Mouse (Mus musculus): ENCODE results near the gene Ranbp3l. TPM values are rescaled to one million over a fixed set of nuclear protein-coding genes. Genes with fewer than 3 reads are reported as not detected.
"Not testable (repeated sequence)": the region's sequence is repeated elsewhere in the genome, so short reads cannot be mapped to it uniquely, and the experiment has no call there.

Ranbp3l gene
- polyA plus RNA-seq, 1 experiment, result 10.5 TPM

DNA sequence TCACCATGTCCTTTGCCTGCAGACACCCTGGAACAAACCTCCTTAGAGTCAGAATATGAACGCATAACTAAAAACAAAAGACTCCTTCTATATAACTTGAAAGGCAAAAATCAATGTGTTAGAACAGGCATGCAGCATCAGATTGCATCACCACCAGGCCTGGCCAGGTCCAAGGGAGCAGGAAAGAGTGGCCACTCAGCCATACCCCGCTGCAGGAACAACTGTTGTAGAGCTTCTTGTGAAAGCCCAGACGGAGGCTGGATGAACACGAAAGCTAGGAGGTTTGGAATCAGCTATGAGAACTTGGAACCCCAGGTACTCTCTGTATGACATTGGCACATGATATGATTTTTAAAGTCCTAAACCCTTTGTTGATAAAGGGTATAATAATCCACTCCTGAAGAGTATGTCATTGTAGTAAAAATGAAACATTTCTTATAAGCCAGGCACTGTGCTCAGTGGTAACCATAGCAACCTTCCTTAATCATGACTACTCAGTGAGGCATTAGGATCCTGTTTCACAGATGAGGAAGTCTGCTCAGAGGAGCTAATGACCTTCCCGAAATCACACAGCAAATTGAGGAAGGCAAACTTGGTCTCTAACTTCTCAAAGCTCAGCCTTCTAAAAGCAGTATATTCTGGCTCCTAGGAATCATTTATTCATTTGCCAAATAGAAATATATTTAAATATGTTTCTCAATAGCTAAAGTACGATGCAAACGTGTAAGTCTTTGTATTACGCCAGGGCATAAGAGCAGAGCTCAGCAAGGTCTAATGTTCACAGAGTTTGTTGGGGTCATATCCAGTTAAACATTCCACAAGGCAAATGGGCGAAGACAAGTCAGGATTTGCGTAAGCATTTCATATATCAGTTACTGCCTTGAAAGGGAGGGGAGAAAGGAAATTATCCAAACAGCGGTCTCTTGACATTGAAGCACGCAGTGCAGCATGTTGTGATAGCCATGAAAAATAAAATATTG lies 24.4 kb downstream of the Ranbp3l start:
- Histone ChIP-seq H3K4me3 (ENCODE audit: insufficient read depth, low read length) (no peak overlapping the region), H3K4me1 (ENCODE audit: control insufficient read depth, insufficient read depth, low read length) (no peaks in the 10 kb centered on the region; the same call in 1 of the 2 replicates), H3K27ac (ENCODE audit: insufficient read depth, low read length) (no peak overlapping the region)
- TF ChIP-seq CTCF (IDR thresholded peaks at IDR 0.05; ENCODE audit: extremely low read depth, insufficient read depth, low read length), result no peak
- no peak for TF ChIP-seq POLR2A (IDR thresholded peaks at IDR 0.05; ENCODE audit: extremely low read depth, insufficient read depth, low read length)

DNA sequence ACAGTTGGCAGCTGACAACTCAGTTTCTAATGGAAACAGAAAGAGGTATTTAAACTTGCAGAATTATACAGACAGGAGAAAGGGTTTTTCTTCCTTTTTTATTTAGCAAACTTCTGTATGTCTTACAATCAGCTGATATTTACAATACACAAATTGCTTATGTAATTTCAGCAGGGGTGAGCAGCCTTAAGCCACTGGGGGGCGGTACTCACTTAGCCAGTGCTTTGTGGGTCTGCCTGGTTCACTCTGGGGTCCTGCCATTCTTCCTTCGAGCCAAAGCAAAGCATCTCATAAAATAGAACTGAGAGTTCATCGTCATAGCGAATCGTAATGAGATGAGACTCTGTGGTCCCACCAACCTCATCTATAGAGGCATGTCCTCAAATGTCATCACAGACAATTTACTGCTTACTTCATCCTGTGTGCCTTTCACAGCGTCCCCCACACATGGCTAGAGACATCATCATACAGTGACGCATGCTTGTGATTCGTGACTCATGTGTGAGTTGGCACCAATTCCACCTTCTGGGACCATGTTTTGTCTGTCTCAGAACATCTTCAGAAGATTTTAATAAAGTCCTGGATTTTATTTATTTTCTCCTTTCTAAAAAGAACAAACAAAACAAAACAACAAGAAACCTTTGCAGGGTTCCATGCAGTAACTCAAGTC lies 27.0 kb downstream of the Ranbp3l start:
- TF ChIP-seq CTCF (IDR thresholded peaks at IDR 0.05; ENCODE audit: extremely low read depth, insufficient read depth, low read length) (no peak), POLR2A (IDR thresholded peaks at IDR 0.05; ENCODE audit: extremely low read depth, insufficient read depth, low read length) (no peak)
- no peak overlapping the region for H3K27ac ChIP-seq (ENCODE audit: insufficient read depth, low read length)

GRCm38 (mm10) chr15:8995490-8995889 lies 27.7 kb downstream of the Ranbp3l start:
- TF ChIP-seq POLR2A (IDR thresholded peaks at IDR 0.05; ENCODE audit: extremely low read depth, insufficient read depth, low read length) (no peak), CTCF (IDR thresholded peaks at IDR 0.05; ENCODE audit: extremely low read depth, insufficient read depth, low read length) (no peak)
- Histone ChIP-seq H3K4me1 (ENCODE audit: control insufficient read depth, insufficient read depth, low read length) (no peaks in the 10 kb centered on the region; the same call in 1 of the 2 replicates), H3K4me3 (ENCODE audit: insufficient read depth, low read length) (no peak overlapping the region), H3K27ac (ENCODE audit: insufficient read depth, low read length) (no peak overlapping the region)

More for the DNA sequence above, 27.0 kb downstream of the Ranbp3l start:
- Histone ChIP-seq H3K4me1 (ENCODE audit: control insufficient read depth, insufficient read depth, low read length) (no peaks in the 10 kb centered on the region; the same call in 1 of the 2 replicates), H3K4me3 (ENCODE audit: insufficient read depth, low read length) (no peak overlapping the region)

- Histone ChIP-seq H3K4me3 (ENCODE audit: insufficient read depth, low read length) (no peak overlapping the region), H3K27ac (ENCODE audit: insufficient read depth, low read length) (no peak overlapping the region), H3K4me1 (ENCODE audit: control insufficient read depth, insufficient read depth, low read length) (peaks cover 2% of the 10 kb centered on the region; the same call in 1 of the 2 replicates)
- TF ChIP-seq CTCF (IDR thresholded peaks at IDR 0.05; ENCODE audit: extremely low read depth, insufficient read depth, low read length), result no peak
- no peak for TF ChIP-seq POLR2A (IDR thresholded peaks at IDR 0.05; ENCODE audit: extremely low read depth, insufficient read depth, low read length)
Observed at GRCm38 (mm10) chr15:9002762-9003161, 35.0 kb downstream of the Ranbp3l start.

- TF ChIP-seq CTCF (IDR thresholded peaks at IDR 0.05; ENCODE audit: extremely low read depth, insufficient read depth, low read length) (no peak), POLR2A (IDR thresholded peaks at IDR 0.05; ENCODE audit: extremely low read depth, insufficient read depth, low read length) (no peak)
- Histone ChIP-seq H3K4me3 (ENCODE audit: insufficient read depth, low read length) (no peak overlapping the region), H3K27ac (ENCODE audit: insufficient read depth, low read length) (no peak overlapping the region), H3K4me1 (ENCODE audit: control insufficient read depth, insufficient read depth, low read length) (no peaks in the 10 kb centered on the region)
Observed at GRCm38 (mm10) chr15:9009196-9009595, 41.4 kb downstream of the Ranbp3l start.

DNA sequence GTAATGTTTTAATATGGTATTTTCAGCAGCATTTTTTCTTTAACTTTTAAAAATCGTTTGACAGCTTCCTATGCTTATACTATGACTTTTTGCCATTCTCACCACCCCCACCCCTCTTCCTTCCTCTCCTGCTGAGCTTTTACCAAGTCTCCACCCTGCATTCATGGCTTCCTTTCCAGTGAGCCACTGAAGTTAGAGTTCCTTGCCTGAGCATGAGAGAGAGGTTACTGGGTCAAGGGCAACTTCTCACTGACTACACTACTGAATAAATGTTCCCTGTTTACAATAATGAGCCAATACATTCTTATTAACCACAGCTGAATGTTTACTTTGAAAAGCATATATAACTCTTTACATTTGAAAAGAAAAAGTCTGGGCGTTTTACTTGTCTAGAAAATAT lies 46.8 kb downstream of the Ranbp3l start:
- Histone ChIP-seq H3K27ac (ENCODE audit: insufficient read depth, low read length) (no peak overlapping the region), H3K4me1 (ENCODE audit: control insufficient read depth, insufficient read depth, low read length) (no peaks in the 10 kb centered on the region), H3K4me3 (ENCODE audit: insufficient read depth, low read length) (no peak overlapping the region)
- TF ChIP-seq CTCF (IDR thresholded peaks at IDR 0.05; ENCODE audit: extremely low read depth, insufficient read depth, low read length), result no peak
- no peak for TF ChIP-seq POLR2A (IDR thresholded peaks at IDR 0.05; ENCODE audit: extremely low read depth, insufficient read depth, low read length)

- H3K4me3 ChIP-seq (ENCODE audit: insufficient read depth, low read length); H3K27ac ChIP-seq (ENCODE audit: insufficient read depth, low read length); H3K4me1 ChIP-seq (ENCODE audit: control insufficient read depth, insufficient read depth, low read length): not testable (repeated sequence)
Observed at GRCm38 (mm10) chr15:9015496-9015895, 47.7 kb downstream of the Ranbp3l start.

- Histone ChIP-seq H3K4me1 (ENCODE audit: control insufficient read depth, insufficient read depth, low read length) (no peaks in the 10 kb centered on the region), H3K27ac (ENCODE audit: insufficient read depth, low read length) (no peak overlapping the region), H3K4me3 (ENCODE audit: insufficient read depth, low read length) (no peak overlapping the region)
- no peak for TF ChIP-seq POLR2A (IDR thresholded peaks at IDR 0.05; ENCODE audit: extremely low read depth, insufficient read depth, low read length)
- TF ChIP-seq CTCF (IDR thresholded peaks at IDR 0.05; ENCODE audit: extremely low read depth, insufficient read depth, low read length), result no peak
Observed at GRCm38 (mm10) chr15:9055704-9056103, 88.0 kb downstream of the Ranbp3l start.

GRCm38 (mm10) chr15:9059856-9060255 lies 92.1 kb downstream of the Ranbp3l start:
- no peak overlapping the region for H3K27ac ChIP-seq (ENCODE audit: insufficient read depth, low read length)
- H3K4me1 ChIP-seq (ENCODE audit: control insufficient read depth, insufficient read depth, low read length), result no peaks in the 10 kb centered on the region
- no peak overlapping the region for H3K4me3 ChIP-seq (ENCODE audit: insufficient read depth, low read length)
- no peak for TF ChIP-seq CTCF (IDR thresholded peaks at IDR 0.05; ENCODE audit: extremely low read depth, insufficient read depth, low read length)
- no peak for TF ChIP-seq POLR2A (IDR thresholded peaks at IDR 0.05; ENCODE audit: extremely low read depth, insufficient read depth, low read length)

Measured in cortical plate, adult 2 months (tissue).